Mouse (Mus musculus): Measurements from ENCODE around the gene Clcn6. TPM values are rescaled to one million over a fixed set of nuclear protein-coding genes. Genes with fewer than 3 reads are reported as not detected.

Gene Clcn6
- polyA plus RNA-seq, 1 experiment = 9.0 TPM

DNA sequence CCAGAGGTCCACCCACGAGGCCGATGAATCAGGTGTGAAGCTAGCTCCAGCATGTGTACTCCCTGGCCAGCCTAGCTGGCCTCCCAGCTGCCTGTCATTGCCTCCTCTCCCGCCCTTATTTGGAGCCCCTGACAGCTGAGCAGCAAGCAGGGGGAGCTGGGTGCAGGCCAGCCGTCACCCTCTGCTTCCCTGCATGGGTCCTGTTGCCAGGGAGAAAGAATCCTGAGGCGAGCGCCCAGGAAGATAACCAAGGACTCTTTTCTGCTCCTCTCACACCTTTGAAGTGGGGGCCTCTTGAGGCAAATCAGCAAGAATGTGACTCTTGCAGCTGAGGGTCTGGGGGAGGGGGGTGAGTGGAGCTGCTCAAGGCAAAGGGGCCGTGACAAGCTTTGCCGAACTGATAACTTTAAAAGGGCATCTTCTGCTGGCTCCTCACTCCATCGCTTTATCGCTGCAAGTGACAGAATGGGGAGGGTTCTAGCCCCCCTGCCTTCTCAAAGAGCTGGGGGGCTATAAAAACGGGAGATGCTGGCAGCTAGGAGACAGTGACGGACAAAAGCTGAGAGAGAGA, 38.3 kb downstream of the Clcn6 start, which contains the start of gene Nppa:
Nppa (plus strand) TSS at position 521 of the 571 bp plus-strand sequence.
- no peak within 1 kb of the TSS for H3K4me3 ChIP-seq (ENCODE audit: insufficient read depth, low read length)
- no peak for TF ChIP-seq CTCF (IDR thresholded peaks at IDR 0.05; ENCODE audit: low read depth, low read length)
- no peaks in the 10 kb centered on the region for H3K4me1 ChIP-seq (ENCODE audit: control insufficient read depth, insufficient read depth, low read length)

DNA sequence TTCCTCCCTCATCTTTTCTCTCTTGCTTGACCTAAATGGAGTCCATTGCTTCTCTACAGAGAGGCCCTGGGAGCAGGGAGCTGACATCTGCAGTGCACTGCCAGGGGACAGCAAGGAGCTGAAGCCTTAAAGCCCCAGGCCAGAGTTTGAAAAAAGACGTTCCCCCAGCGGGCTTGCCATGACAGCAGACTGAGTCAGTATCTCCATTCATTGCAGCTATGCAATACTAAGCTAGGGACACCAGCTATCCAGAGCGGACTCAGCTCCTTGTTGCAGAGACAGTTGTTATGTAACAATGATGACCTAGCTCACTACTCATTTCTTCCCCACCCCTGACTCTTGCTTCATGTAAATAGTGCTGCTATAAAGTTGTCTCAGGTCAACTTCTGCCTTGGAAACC, 43.3 kb downstream of the Clcn6 start:
- TF ChIP-seq CTCF (IDR thresholded peaks at IDR 0.05; ENCODE audit: low read depth, low read length) (no peak), POLR2A (IDR thresholded peaks at IDR 0.05; ENCODE audit: borderline replicate concordance, low read depth, low read length) (no peak)
- no peaks in the 10 kb centered on the region for H3K4me1 ChIP-seq (ENCODE audit: control insufficient read depth, insufficient read depth, low read length)
- no peak overlapping the region for H3K4me3 ChIP-seq (ENCODE audit: insufficient read depth, low read length)
- H3K27ac ChIP-seq (ENCODE audit: insufficient read depth, low read depth, low read length) = no peak overlapping the region

More for the DNA sequence above, 38.3 kb downstream of the Clcn6 start, which contains the start of gene Nppa:
- no peak within 1 kb of the TSS for H3K27ac ChIP-seq (ENCODE audit: insufficient read depth, low read depth, low read length)

DNA sequence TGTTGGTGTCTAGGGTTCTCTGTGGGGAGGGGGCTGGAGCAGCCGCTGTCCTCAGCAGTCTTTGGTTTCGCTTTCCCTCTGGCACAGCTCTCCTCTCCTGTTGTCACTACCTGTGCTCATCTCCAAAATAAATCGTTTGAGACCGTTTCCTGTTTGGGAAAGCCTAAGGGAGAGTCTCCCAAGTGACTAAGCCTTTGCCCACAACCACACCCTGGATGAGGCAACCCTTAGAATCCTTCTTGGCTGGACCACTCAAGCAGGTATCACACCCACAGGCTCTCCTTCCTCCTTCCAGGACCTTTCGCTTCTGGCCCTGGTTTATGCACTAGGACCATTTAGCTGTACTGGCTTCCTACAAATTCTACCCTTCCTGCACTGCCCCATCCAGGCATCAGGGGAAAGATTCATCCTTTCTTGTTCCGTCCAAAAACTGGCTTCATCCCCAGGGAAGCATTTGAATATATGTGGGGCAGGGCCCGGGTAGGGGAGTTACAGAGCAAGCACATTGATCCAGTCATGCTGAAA, 45.0 kb downstream of the Clcn6 start:
- H3K4me1 ChIP-seq (ENCODE audit: control insufficient read depth, insufficient read depth, low read length) = no peaks in the 10 kb centered on the region
- no peak for TF ChIP-seq CTCF (IDR thresholded peaks at IDR 0.05; ENCODE audit: low read depth, low read length)
- TF ChIP-seq POLR2A (IDR thresholded peaks at IDR 0.05; ENCODE audit: borderline replicate concordance, low read depth, low read length) = no peak
- H3K27ac ChIP-seq (ENCODE audit: insufficient read depth, low read depth, low read length) = no peak overlapping the region
- no peak overlapping the region for H3K4me3 ChIP-seq (ENCODE audit: insufficient read depth, low read length)

DNA sequence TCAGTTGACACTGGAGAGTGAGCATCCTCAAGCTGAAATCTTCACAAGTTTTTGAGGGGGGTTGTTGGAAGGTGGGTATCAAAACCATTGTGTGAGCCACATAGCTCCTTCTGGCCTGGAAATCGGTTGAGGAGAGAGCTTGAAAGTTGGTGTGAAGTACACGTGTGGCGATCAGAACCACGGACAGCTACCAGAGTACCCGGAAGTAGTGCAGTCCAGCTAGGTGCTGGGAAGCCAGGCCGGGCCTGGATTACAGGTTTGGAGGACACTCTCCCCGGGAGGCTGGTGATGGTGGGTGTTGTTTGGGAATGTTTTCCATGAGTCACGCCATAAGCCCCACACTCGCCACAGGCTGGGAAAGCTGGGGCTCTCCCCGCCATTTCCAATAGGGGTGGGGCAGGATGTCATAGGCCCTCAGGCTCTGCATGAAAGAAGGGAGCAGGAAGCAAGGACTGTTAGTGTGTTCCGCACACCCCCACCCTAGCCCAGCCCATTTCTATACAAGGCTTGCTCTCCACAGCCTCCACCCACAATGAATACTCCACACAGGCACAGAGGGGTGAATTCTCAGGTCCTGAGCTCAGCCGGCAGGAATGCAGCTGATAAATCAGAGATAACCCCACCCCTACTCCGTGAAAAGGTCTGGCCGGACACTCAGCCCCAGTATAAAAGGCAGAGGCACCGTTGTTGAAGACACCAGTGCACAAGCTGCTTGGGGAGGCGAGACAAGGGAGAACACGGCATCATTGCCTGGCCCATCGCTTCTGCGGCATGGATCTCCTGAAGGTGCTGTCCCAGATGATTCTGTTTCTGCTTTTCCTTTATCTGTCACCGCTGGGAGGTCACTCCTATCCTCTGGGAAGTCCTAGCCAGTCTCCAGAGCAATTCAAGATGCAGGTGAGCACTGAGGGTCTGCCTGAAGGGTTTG, 53.2 kb downstream of the Clcn6 start, which contains the start of gene Nppb:
Nppb (plus strand) TSS at position 584 of the 928 bp plus-strand sequence.
- no peak for TF ChIP-seq CTCF (IDR thresholded peaks at IDR 0.05; ENCODE audit: low read depth, low read length)
- no peak for TF ChIP-seq POLR2A (IDR thresholded peaks at IDR 0.05; ENCODE audit: borderline replicate concordance, low read depth, low read length)
- Histone ChIP-seq H3K4me1 (ENCODE audit: control insufficient read depth, insufficient read depth, low read length) (no peaks in the 10 kb centered on the region), H3K27ac (ENCODE audit: insufficient read depth, low read depth, low read length) (no peak within 1 kb of the TSS), H3K4me3 (ENCODE audit: insufficient read depth, low read length) (no peak within 1 kb of the TSS)

DNA sequence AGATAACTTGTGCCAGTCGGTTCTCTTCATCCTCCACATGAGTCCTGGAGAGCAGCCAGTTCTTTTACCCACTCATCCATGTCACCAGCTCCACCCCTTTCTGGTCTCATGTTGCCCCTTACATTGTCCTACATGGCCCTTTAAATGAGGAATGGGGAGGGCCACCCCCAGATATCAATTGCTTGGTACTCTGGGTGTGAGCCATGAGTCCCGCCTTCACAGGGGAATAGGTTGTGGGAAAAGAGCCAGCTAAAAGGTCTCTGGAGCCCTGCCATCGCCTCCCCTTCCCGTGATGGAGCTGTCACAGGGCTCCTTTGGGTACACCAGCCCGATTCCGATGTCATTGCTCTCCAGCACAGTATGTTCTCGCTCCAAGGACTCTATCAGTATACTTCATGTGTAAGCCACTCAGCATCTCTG, 59.2 kb downstream of the Clcn6 start:
- no peak overlapping the region for H3K27ac ChIP-seq (ENCODE audit: insufficient read depth, low read depth, low read length)
- H3K4me3 ChIP-seq (ENCODE audit: insufficient read depth, low read length) = no peak overlapping the region
- no peaks in the 10 kb centered on the region for H3K4me1 ChIP-seq (ENCODE audit: control insufficient read depth, insufficient read depth, low read length)

DNA sequence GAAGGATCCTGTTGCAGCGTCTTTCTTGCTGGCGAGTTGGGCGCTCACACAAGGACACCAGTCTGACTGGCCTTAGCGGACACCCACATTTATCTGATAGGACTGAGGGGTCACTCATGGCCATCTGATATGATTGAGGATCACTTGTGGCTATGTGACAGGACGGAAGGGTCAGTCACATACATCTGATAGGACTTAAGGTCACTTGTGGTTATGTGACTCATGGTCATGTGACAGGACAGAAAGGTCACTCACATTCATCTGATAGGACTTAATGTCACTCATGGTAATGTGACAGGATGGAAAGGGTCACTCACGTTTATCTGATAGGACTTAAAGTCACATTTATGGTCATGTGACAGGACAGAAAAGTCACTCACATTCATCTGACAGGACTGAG, 60.2 kb downstream of the Clcn6 start:
- Histone ChIP-seq H3K4me1 (ENCODE audit: control insufficient read depth, insufficient read depth, low read length) (no peaks in the 10 kb centered on the region), H3K27ac (ENCODE audit: insufficient read depth, low read depth, low read length) (no peak overlapping the region), H3K4me3 (ENCODE audit: insufficient read depth, low read length) (no peak overlapping the region)
- no peak for TF ChIP-seq POLR2A (IDR thresholded peaks at IDR 0.05; ENCODE audit: borderline replicate concordance, low read depth, low read length)
- TF ChIP-seq CTCF (IDR thresholded peaks at IDR 0.05; ENCODE audit: low read depth, low read length) = no peak

More for the DNA sequence above, 59.2 kb downstream of the Clcn6 start:
- TF ChIP-seq POLR2A (IDR thresholded peaks at IDR 0.05; ENCODE audit: borderline replicate concordance, low read depth, low read length) (no peak), CTCF (IDR thresholded peaks at IDR 0.05; ENCODE audit: low read depth, low read length) (no peak)

DNA sequence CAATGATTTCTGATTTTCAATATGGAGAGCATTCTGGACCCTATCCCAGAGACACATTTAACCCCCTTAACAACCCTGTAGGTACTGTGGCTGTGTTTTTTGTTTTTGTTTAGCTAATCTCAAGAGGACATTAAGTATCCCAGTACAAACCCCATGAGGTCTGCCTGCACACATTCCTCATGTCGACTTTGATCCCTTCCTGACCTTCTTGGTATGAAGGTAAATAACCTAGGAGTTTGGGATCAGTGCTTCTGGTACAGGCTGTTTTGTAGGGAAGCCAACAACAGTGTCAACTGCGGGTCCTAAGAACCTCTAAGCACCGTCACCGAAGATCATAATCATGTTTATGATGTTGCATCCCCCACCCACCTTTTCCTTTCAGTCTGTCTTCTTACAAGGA, 60.9 kb downstream of the Clcn6 start:
- no peak overlapping the region for H3K27ac ChIP-seq (ENCODE audit: insufficient read depth, low read depth, low read length)
- no peak overlapping the region for H3K4me3 ChIP-seq (ENCODE audit: insufficient read depth, low read length)
- no peaks in the 10 kb centered on the region for H3K4me1 ChIP-seq (ENCODE audit: control insufficient read depth, insufficient read depth, low read length)
- TF ChIP-seq CTCF (IDR thresholded peaks at IDR 0.05; ENCODE audit: low read depth, low read length) (no peak), POLR2A (IDR thresholded peaks at IDR 0.05; ENCODE audit: borderline replicate concordance, low read depth, low read length) (no peak)

DNA sequence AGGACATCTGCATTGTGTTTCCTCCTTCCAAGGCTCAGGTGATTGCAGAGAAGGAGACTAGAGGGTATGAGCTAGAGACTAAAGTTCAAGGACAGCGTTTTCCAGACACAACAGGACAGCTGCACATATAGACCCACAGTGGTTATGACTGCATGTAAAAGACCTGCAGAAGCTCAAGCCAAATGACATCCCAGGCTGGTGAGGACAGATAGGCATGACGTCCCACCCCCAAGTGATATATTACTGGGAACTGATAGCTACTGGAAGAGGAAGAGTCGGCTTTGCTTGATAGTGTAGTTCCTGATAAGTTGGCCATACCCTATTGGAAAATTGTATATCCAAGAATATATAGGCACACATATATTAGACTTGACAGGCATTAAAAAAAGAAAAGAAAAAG, 62.4 kb downstream of the Clcn6 start:
- no peak overlapping the region for H3K4me3 ChIP-seq (ENCODE audit: insufficient read depth, low read length)
- H3K27ac ChIP-seq (ENCODE audit: insufficient read depth, low read depth, low read length) = no peak overlapping the region
- H3K4me1 ChIP-seq (ENCODE audit: control insufficient read depth, insufficient read depth, low read length) = no peaks in the 10 kb centered on the region
- TF ChIP-seq CTCF (IDR thresholded peaks at IDR 0.05; ENCODE audit: low read depth, low read length) (no peak), POLR2A (IDR thresholded peaks at IDR 0.05; ENCODE audit: borderline replicate concordance, low read depth, low read length) (no peak)

DNA sequence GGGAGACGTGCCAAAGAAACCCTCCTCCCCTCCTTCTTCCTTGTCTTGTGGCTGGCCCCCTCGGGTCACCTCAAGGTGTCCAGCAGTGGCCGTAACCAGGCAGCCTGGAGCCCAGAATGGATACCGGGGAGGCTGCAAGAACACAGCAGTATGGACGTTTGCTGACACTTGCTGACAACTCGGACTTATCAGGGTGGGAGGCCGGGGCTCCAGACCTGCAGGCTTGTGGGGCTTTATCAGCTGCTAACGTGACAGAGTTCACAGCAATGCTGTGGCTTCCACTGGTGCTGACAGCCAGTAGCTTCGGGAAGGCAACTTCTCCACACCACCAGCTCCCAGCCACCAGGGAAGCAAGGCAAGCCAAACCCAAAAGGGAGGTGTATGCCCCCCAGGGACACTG, 69.3 kb downstream of the Clcn6 start:
- no peaks in the 10 kb centered on the region for H3K4me1 ChIP-seq (ENCODE audit: control insufficient read depth, insufficient read depth, low read length)
- H3K4me3 ChIP-seq (ENCODE audit: insufficient read depth, low read length) = no peak overlapping the region
- TF ChIP-seq CTCF (IDR thresholded peaks at IDR 0.05; ENCODE audit: low read depth, low read length) = no peak
- no peak for TF ChIP-seq POLR2A (IDR thresholded peaks at IDR 0.05; ENCODE audit: borderline replicate concordance, low read depth, low read length)
- no peak overlapping the region for H3K27ac ChIP-seq (ENCODE audit: insufficient read depth, low read depth, low read length)

DNA sequence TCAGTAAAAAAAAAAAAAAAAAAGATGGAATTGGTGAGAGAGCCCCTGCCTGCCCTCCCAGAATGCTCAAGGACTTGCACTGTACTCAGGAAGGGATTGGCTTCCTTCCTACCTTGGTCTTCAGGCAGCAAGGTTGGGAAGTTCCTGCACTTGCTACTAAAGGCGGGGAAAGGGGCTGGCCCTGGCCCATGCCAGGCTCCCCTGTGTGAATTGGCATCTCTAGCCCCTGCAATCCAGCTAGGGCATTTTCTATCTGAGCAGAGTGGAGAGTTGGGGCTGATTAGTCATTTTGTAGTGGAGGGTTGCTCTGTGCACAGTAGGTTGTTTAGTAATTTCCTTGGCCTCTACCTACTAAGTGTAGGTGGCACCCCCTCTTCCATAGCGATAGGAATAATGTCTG, 69.8 kb downstream of the Clcn6 start:
- TF ChIP-seq CTCF (IDR thresholded peaks at IDR 0.05; ENCODE audit: low read depth, low read length) (no peak), POLR2A (IDR thresholded peaks at IDR 0.05; ENCODE audit: borderline replicate concordance, low read depth, low read length) (no peak)
- Histone ChIP-seq H3K4me1 (ENCODE audit: control insufficient read depth, insufficient read depth, low read length) (no peaks in the 10 kb centered on the region), H3K27ac (ENCODE audit: insufficient read depth, low read depth, low read length) (no peak overlapping the region), H3K4me3 (ENCODE audit: insufficient read depth, low read length) (no peak overlapping the region)

Measured in bone marrow macrophage, adult 2 months (primary cell).